Mouse (Mus musculus): Measurements from ENCODE around the gene Efna3.

GRCm38 (mm10) chr3:89355512-89355902 lies 32.7 kb upstream of the Efna3 start:
- no peak for TF ChIP-seq CTCF (conservative IDR thresholded peaks at IDR 0.05; ENCODE audit: low read length)
- no peak for TF ChIP-seq NANOG (IDR thresholded peaks at IDR 0.05; ENCODE audit: borderline replicate concordance, low read length)
- TF ChIP-seq POU5F1 (IDR thresholded peaks at IDR 0.05; ENCODE audit: borderline replicate concordance, low read length): no peak
